Mouse (Mus musculus): ENCODE measurements around the gene Vmn1r75.

The Vmn1r75 gene

DNA sequence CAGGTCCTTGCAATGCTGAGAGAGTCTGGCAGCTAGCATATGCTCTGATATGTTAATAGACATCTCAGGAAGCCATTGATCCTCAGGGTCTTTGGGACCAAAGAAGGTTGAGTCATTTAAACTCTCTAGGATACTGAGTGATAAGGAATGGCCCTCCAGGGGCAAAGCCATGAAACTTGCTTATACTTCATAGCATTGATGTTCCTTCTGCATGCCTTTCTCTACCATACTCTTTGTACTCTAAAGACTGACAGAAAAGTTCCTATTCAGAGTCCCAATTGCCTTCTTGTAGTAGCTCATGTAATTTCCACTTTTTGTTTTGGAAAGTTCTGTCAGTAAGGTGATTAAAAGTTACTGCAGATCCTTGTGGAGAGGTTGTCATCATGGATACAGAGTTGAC lies at the start of gene Vmn1r75:
Gene Vmn1r75 (plus strand): TSS at position 301 of the 400 bp plus-strand sequence.
- no peak for DNase-seq (ENCODE audit: low spot score in 2 of 2)

DNA sequence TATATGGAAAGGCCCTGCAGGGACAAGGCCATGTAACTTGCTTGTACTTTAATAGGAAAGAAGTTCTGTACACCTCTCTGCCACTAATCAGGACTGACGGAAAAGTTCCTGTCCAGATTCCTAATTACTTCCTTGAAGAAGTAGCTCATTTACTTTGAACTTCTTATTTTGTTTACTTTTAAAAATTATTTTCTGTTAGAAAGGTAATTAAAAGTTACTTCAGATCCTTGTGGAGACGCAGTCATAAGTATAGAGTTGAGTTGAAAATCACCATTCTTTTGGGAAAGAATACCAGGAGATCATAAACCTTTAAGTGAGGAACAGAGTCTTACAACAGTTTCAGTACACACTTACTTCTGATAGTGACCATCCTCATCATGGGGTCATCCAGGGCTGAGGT lies 40.8 kb upstream of the Vmn1r75 start, which contains the start of gene Vmn1r74:
Gene Vmn1r74 (plus strand): TSS at position 301 of the 400 bp plus-strand sequence.
- DNase-seq (ENCODE audit: low spot score in 2 of 2) = no peak
